Mouse (Mus musculus): Measurements from ENCODE around the gene Ash1l. TPM values are rescaled to one million over a fixed set of nuclear protein-coding genes. Genes with fewer than 3 reads are reported as not detected.
A peak's percentile ranks its signal among the peaks of the same experiment; 100 is the strongest.

Ash1l gene
- total RNA-seq (2015) (29.1 and 39.3 TPM in 2 replicates), total RNA-seq (2017) (16.8 and 20.8 TPM in 2 replicates)

DNA sequence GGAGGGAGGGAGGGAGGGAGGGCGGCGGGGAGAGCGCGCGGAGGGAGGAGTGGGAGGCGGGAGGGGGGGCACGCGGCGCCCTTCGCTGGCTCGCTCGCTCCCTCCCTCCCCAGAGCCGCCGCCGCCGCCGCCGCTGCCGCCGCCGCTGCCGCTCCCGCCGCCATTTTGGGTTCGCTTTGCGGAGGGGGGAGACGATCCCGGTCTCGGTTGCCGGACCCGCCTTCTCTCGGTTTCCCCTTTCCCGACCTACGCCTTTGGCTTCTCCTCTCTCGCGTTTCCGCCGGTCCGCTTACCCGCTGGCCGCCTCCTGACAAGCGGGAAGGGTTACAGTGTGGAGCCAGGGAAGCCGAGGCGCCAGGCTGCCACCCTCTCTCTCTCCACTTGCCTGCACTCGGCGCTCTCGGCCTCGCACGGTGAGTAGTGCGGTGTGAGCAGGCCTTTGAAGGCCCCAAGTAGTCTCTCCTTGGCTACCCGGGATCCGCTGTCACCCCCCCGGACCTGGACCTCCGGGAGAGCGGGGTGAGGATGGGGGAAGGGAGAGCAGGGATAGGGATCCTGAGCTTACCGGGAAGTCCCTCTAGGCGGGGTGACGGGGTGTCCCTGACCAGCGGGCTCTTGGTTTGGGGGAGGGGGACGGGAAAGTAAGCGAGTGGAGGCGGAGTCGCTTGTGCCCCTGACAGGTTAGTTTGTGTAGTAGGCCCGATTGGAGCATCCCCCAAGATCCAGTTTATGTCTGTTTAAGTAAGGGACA lies at the start of gene Ash1l, which contains the start of gene Dap3:
Ash1l (plus strand) TSS at position 47 of the 751 bp plus-strand sequence.
Dap3 (minus strand) TSS at position 606 of the 751 bp plus-strand sequence.
- peak; percentile 68 for ATAC-seq (replicated peaks; ENCODE audit: poor library complexity)

DNA sequence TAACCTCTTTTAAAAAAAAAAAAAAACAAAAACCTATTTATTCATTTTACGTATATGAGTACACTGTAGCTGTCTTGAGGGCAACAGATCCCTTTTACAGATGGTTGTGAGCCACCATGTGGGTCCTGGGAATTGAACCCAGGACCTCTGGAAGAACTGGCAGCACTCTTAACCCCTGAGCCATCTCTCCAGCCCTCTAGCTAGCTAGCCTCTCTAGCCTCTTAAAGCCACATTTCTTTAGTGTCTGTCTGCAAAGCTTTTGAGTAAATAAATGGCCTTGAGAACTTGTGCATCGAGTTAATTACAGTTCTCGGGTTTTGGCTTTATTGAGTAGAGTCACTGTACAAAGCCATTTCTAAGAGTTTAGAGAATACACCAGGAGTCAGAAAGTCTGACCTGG lies 45.6 kb upstream of the Ash1l start:
- ATAC-seq (replicated peaks; ENCODE audit: poor library complexity), result no peak

DNA sequence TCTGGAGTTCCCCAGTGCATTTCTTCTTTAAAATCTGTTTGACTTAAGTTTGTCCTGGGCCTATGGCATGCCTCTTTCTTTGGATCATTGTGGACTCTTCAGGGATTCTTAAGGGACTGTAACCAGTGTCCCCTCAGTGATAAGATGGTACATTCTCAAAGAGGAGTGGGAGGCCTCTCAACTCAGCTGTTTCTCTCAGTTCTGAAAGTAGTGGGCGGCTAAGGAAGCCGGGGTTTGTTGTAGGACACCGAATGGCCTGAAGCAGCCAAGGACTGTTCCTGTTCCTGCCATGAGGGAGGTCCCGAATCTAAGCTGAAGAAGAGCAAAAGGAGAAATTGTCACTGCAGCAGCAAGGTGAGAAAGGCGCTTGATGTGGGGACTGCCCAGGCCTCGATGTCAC lies 45.2 kb upstream of the Ash1l start:
- no peak for ATAC-seq (replicated peaks; ENCODE audit: poor library complexity)

DNA sequence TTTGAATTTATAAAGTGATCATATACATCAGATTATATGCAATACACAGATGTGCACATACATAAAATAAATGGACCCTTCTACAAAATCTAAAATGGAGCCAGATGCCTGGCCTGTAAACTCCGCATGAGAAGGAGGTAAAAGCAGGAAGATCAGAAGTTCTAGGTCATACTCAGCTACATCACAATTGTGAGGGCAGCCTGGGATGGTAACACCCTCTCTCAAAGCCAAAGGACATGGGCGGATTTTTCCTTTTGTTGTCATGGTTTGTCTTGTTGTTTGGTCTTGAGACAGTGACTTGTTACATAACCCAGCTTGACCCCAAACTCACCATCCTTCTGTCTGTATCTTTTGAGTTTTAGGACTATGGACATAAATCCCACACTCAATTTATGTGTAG lies 44.7 kb upstream of the Ash1l start:
- ATAC-seq (replicated peaks; ENCODE audit: poor library complexity), result no peak

DNA sequence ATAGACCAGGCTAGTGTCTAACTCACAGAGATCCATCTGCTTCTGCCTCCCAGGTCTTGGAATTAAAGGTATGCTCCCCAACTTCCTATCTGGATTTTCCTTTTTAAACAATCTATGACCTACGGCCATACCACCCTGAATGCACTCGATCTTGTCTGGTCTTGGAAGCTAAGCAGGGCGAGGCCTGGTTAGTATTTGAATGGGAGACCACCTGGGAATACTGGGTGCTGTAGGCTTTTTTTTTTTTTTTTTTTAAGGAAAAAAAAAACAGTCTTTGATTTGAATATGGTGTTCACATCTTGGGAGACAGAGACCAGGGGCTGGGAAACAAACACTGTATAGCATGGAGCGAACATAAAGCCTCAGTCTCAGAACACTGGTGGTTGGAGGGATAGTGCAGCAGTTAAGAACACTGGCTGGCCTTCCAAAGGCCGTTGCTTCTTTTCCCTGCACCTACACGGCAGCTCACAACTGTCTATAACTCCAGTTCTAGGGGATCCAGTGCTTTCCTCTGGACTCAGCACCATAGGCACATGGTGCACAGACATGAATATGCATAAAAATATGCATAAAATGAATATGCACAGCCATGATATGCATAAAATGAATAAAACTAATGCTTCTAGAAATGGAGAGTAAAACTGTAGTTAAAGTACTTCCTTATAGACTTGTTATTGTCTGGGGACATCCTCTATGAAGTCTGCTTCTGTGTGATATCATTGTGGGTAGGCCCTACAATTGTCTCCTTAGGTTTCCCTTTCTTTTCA lies 43.8 kb upstream of the Ash1l start:
- no peak for ATAC-seq (replicated peaks; ENCODE audit: poor library complexity)

DNA sequence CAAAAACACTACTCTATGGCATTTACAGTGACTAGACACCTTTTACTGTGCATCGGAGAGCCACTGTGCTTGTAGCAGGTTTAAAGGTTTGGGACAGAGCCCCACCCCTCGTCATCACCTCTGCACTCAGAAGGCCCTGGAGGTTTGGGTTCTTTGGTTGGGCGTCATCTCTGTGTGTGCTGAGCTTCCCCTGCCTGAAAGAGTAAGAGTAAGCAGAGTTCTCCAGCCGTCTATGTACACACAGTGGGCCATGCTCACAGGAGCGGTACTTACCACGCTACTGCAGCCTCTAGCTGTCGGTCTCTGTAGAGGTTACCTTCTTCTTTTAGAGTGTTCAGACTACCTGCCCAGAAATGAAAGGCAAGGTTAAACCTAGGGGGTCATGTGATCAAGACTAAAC lies 37.8 kb upstream of the Ash1l start:
- no peak for ATAC-seq (replicated peaks; ENCODE audit: poor library complexity)

DNA sequence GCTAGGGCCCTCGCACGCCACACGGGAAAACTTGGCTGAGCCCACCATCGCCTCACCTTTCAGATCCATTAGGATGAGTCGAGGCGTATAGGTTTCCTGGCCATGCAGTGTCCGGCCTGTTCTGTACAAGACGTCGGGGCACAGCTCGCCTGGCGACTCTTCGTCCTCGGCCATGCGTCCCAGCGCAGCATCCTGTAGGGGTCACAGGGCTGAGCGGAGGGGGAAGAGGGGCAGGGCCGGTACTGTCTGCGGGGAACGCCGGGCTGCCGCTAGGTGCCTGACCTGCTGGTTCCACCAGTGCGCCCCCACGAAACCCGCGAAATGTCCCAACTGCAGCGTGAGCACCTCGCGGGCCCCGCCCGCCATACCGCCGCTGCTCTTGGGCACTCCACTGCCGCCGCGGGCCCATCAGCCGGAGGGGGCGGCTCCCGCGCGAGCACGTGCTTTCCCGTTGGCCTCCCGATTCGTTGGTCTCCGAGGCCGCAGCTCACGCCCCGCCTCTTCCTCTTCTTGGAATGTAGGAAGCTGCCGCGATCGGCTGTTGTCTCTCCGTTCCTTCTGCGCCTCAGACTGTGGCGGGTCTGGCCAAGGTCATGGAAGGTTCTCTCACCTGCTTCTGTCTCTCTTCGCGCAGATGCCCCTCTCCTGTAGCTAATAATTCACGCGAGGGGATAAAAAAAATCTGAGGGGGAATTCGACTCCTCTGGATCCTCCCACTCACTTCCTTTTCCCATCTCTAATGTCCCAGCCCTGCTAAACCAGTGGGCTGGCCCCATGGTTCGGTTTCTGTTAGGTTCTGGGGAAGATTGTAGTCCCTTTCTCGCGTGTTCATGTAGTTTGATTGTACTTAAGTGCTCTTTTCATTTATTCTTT lies 36.7 kb upstream of the Ash1l start, which contains the start of gene Msto1:
Msto1 (minus strand) TSS at position 489 of the 873 bp plus-strand sequence.
- peak; percentile 98 for ATAC-seq (replicated peaks; ENCODE audit: poor library complexity)

DNA sequence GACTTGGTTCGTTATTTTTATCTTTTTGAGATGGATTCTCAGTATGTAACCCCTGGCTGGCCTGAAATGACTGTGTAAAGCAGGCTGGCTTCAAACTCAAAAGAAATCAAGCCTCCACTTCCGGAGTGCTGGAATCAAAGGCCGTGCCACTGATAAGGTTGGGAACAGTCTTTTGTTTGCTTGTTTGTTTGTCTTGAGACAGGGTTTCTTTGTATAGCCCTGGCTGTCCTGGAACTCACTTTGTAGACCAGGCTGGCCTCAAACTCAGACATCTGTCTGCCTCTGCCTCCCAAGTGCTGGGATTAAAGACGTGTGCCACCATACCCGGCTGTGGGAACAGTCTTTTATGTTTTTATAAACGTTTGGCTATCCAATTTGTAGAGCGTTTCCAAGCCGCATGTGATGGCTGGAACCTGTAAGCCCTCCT lies 36.0 kb upstream of the Ash1l start:
- peak; percentile 2; the same call in 1 of the 2 replicates for ATAC-seq (replicated peaks; ENCODE audit: poor library complexity)

DNA sequence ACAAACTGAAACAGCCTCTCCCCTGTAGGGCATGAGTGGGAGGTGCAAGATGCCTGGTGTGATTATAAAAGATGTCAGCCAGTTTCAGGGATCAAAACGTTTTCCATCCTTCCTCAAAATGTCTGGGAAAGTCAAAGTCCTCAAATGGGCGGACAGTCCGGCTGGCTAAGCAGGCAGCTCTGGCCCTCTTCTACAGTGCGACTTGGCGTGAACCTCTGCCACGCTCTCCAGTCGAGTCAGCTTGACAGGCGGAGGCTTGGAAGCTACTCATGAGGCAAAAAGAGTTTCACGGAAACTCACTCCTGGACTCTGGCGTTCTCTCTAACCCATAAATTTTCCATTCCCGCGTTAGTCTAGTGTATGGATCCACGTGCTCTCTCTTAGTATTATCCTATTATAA lies 31.4 kb upstream of the Ash1l start:
- no peak for ATAC-seq (replicated peaks; ENCODE audit: poor library complexity)

DNA sequence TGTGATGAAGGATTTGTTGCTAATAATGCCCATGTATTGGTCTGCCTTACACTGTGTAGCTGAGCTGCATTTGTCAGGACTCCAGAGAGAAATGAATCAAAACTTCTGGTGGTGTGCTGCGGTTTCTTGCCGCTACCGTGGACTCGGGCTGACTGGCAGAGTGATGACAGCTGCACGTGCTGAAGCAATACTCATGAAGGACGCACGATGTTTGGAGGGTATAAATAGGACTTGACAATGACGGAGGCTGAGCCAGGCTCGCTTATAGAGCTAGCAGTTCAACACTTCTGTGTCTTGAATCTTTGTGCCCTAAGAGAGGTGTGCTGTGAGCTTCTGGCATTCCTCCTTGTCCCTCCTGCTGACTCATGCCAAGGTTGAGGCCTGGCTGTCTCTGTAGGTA lies 29.0 kb upstream of the Ash1l start:
- ATAC-seq (replicated peaks; ENCODE audit: poor library complexity), result no peak

DNA sequence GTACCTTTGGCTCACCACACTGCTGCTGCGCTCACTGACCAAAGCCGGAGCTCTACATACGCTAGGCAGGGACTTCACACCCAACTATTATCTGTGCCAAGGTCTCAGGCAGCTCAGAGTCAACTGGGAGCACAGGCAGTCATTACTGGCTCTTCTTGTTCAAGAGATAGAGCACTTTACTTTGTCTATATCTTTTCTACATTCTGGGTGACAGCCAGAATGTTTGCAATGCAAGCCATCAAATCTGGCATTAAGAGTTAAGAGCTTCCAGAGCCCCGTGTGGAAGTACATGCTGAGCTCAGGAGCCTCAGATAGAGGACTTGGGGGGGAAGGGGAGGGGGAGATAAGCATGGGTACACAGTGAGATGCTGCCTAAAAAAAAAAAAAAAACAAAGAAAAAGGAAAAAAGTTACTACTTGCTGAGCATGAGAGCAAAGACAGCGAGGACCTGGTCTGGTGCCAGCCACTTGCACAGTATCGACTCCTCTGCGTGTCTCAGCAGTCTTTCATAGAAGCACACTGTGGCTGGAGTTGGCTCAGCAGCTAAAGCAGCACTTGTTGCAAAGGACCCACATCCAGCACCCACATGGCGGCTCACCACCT lies 26.3 kb upstream of the Ash1l start:
- ATAC-seq (replicated peaks; ENCODE audit: poor library complexity), result peak; percentile 91

DNA sequence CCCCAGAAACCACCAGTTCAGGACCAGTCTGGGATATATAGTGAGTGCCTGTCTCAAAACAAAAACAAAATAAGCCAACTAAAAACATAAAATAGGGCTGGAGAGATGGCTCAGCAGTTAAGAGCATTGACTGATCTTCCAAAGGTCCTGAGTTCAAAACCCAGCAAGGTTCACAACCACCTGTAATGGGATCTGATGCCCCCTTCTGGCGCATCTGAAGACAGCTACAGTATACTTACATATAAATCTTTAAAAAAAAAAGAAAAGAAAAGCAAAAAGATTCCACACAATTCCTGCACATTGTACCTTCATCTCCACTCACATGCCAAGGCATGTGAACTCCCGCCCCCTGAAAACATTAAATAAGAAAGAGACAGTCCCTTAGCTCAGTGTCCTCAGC lies 24.8 kb upstream of the Ash1l start:
- no peak for ATAC-seq (replicated peaks; ENCODE audit: poor library complexity)

DNA sequence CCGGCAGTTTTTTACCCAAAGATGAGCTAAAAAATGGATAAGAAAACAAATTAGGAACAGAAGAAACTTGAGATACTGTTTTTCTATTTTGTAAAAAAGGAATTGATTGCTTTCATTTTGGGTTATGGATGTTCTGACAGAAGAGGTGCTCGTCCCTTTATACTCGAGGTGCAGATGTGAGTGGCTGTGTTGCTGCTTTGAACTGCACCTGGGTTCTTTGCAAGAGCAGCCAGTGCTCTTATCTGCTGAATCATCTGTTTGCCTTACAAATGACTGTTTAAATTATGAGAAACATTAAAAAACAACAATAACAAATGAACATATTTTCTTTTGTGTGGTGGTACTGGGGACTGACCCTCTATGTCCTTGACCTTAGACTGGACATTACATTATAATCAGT lies 20.9 kb upstream of the Ash1l start:
- ATAC-seq (replicated peaks; ENCODE audit: poor library complexity), result no peak

DNA sequence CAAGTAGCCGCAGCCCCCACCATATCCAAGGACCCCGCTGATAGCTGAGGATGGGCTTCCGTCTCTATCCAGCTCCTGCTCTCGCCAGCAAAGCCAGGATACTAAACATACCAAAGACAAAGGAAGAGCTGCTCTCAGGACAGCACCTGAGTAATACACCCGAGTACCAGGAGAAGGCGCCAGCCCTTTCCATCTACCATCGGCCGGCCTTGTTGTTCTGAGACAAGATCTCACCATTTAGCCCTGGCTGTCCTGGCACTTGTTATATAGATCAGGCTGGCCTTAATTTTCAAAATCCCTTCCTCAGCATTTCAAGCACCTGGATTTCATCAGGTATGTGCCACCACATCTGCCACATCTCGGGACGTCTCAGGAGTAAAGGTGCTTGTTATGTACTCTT lies 11.4 kb upstream of the Ash1l start:
- no peak for ATAC-seq (replicated peaks; ENCODE audit: poor library complexity)

DNA sequence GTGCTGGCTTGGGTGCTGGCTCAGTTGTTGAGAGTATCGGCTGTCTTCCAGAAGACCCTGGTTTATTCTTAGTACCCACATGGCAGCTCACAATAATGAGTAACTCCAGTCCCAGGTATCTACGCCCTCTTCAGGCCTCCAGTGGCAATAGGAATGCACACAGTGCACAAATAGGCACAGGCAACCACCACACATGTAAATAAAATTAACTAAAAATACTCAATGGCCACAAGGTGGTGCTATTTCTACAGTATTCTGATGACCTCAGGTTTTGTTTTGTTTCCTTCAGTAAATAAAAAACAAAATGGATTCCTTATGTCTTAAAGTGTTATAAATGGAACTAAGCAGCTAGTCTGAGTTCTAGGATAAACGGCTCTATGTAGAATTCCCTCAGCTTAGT lies 10.7 kb upstream of the Ash1l start:
- peak; percentile 91 for ATAC-seq (replicated peaks; ENCODE audit: poor library complexity)

DNA sequence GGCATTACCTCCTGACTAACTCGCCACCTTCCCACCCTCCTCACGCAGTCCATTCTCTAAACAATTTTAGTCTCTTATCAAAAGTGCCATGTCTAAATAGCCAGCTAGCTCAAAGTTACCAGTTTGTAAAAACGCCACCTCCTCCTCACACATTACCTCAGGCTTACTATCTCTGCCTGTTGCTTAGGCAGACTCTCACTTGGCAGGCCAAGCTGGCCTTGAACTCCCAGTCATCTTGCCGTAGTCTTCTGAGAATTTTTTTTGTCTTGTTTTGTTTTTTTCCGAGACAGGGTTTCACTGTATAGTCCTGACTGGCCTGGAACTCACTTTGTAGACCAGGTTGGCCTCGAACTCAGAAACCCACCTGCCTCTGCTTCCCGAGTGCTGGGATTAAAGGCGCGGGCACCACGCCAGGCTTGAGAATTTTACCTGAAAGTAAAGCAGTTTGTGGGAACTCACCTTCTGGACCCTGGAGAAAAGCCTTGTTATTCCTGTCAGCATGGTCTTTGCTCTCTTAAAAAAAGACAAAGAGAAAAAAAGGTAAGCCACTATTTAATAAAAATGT lies 8.0 kb upstream of the Ash1l start:
- ATAC-seq (replicated peaks; ENCODE audit: poor library complexity), result no peak

DNA sequence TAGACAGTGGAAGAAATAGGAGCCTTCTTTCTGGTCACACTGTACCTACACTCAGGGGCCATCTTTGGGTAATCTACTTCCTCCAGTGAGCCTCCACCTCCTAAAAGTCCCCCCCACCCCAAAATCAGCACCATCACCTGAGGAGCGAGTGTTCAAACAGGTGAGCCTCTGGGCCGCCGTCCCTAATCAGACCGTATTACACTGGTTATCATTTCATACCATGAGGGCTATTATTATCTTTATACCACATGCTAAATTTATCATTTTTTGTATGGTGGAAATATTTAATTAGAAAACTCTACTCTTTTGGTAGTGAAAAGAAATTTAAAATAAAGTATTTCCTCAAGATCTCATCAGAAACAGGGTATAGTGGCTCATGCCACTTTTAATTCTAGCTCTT lies 6.3 kb upstream of the Ash1l start:
- ATAC-seq (replicated peaks; ENCODE audit: poor library complexity), result no peak

DNA sequence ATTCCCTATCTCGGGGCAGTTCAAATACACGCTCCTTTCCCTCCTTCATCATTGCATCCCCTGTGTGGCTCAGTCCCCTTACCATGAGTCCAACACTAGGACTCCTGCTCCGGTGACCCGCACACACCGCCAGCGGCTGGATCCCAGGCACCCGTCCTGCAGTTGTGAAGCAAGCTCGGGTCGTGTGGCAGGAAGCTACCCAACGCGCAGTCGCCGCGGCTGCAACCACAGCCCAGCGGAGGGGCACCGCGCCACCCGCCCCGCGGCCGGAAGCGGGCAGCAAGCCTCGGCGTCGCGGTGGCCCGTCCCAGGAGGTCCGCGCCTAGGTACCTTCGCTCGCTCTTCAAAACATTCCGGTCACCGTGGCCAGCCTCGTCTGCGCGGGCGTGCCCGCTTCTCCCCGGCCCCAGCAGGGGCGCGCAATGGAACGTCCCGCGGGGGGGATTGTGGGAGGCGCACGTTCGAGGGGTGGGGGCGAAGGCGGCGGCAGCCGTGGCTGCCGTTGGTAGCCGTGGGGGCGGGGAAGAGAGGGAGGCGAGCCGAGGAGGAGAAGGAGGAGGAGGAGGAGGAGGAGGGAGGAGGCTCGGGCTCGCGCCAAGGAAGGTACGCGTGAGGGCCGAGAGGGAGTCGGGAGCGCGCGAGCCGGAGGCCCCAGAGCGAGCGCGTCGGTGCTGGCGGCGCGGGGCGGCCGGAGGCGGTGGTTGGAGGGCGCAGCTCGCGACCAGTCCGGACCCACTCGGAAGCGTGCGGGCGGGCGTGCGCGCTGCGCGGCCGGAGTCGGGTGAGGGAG lies 441 bp upstream of the Ash1l start:
- peak; percentile 79 for ATAC-seq (replicated peaks; ENCODE audit: poor library complexity)

DNA sequence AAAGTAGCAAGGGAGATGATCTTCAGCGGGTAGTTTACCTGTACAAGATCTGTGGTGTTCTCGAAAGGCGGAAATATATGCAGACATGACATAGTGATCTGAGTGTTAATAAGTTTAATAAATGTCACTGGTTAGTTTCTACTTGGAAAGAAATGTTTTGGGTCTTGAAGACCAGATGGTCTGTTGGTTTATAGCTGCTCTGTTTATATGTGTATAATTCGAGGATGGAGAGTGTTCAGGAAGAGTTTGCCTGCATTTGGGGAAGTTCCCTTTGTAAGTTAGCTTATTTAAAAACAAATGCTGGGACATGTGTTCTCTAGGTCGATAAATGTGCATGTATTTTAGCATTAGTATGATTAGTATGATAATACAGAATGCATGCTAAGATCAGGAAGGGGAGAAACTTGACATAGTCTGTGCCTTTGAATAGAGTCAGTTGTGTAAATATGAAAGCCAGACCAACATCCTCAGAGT lies 942 bp downstream of the Ash1l start:
- ATAC-seq (replicated peaks; ENCODE audit: poor library complexity), result no peak
